Mouse (Mus musculus): Measurements from ENCODE around the gene Llgl2.

Gene Llgl2

GRCm38 (mm10) chr11:115823774-115824740 is at the start of gene Llgl2:
Llgl2 (plus strand) TSS chr11:115824049.
- peak; percentile 71 to 82 for DNase-seq

DNA sequence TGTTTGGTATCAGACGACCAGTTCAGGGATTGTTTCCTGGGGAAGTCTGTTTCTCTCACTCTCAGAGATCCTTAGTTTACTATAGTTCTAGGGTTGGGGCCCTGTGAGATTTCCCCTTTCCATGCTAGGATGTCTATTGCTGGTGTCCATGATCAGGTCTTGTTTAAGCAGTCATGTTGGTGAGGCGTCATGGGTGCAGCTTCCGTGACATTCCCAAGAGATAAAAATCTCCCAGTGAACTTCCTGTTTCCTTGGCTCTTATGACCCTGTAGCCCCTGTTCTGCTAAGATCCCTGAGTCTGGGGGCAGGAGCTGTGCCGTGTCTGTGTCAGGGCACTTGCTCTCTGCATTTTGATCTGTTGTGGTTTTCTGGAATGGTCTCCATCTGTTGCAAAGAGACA is 49.2 kb upstream of the Llgl2 start:
- no peak for DNase-seq

- peak; percentile 40 to 49 for DNase-seq
Measured at GRCm38 (mm10) chr11:115775821-115776665, 47.8 kb upstream of the Llgl2 start.

DNA sequence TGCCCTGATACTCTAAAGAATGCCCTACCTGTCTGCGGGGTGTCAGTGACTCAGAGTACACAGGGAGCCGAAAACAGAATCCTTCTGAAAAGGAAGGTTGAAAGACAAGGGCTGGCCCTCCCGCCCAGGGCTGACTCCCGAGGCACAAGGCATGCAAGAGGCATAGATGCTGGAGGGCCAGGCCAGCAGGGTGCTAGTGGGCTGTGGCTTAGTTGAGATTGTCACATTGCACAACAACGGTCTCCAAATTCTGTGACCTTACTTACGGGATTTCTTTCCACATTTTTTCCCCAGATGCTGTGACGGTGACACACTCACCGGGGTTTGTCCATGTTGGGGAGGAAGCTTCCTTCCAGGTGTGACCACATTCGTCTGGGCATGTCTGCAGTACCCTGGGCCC is 46.9 kb upstream of the Llgl2 start:
- no peak for DNase-seq

GRCm38 (mm10) chr11:115777487-115778335 is 46.1 kb upstream of the Llgl2 start:
- no peak for DNase-seq

DNA sequence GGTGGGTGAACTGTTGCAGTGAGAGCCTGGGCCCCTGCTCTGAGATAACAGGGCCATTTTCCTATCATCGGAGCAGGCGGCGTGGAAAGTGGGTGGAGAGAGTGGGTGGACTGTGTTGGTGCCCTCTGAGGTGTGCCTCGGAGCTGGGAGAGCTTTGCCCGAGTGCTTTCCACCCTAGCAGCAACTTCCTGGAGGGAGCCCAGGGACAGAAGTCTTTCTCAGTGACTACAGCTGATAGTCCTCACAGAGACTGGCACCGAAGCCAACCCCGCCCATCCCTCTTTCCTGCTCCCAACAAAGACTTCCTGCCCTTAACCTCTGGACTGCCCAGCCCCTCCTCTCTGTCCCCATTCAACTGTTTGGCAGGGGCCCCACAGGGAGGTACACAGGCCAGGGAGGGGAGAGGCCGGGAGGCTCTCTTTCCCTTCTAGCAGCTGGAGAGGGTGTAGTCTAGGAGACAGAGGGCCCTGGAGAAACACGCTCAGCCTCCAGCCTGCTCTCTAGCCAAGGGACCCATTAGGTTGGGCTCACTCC is 44.7 kb upstream of the Llgl2 start:
- DNase-seq: no peak

DNA sequence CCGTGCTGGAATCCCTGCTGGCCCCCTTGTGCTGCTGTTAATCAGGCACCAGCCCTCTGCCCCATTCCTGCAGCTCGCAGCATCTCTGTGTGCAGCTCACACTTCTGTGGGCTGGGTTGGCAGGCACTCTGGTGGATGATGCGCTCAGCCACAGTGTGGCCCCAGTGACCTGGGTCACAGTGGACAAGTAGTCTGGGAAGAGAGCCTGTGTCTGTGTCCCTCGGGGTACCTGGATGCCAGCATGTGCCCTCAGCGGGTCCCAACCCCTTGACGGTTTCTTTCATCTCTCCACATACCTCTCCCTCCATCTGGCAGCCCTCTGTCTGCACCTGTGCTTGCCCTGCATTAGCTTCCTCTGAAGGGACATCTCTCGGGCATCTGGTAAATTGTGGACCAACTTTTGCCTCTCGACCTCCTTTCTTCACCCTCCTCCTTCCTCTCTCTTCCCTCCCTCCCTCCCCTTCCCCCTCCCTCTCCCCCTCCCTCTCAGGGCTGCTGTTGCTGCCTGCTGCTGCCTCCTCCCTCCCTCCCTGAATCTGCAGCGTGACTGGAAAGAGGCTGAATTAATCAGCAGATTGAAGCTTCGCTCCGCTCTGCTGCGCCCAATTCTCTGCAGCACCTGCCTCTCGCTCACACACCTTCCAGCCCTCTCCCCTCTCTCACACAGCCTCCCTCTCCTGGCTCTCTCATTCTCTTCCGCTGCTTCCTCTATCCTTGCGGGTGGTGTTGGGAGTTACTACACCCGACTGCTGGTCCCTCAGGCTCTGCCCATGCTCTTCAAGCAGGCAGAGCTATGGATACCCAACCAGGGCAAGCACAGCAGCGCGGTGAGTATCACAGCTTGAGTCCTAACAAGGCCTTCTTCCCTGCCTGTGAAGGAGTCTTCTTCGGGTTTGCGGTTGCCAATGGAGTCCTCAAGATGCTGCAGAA is 43.4 kb upstream of the Llgl2 start:
- no peak for DNase-seq

GRCm38 (mm10) chr11:115786473-115786872 is 37.4 kb upstream of the Llgl2 start:
- DNase-seq: no peak

- peak; percentile 64 to 69 for DNase-seq
Measured at GRCm38 (mm10) chr11:115789787-115790186, 34.1 kb upstream of the Llgl2 start.

GRCm38 (mm10) chr11:115791919-115792318 is 31.9 kb upstream of the Llgl2 start:
- peak; percentile 59 to 62 for DNase-seq

GRCm38 (mm10) chr11:115792353-115792752 is 31.5 kb upstream of the Llgl2 start:
- peak; percentile 45 to 48 for DNase-seq

DNA sequence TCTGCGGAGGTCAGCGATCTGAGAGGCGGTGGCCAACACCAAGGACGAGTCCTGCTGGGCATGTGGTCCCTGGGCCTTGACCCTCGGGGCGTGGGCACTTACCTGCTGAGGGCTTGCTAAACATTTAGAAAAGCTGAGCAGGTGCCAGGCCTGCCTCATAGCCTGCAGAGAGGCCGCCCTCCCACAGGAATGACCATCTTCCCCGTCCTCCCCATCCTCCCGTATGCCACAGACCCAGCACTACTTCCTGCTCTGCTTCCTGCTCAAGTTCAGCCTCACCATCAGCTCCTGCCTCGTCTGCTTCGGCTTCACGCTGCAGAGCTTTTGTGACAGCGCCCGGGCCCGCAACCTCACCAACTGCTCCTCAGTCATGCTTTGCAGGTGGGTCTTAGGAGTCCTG is 27.0 kb upstream of the Llgl2 start:
- no peak for DNase-seq

- no peak for DNase-seq
Measured at GRCm38 (mm10) chr11:115797665-115798064, 26.2 kb upstream of the Llgl2 start.

- no peak for DNase-seq
Measured at GRCm38 (mm10) chr11:115800981-115801380, 22.9 kb upstream of the Llgl2 start.

DNA sequence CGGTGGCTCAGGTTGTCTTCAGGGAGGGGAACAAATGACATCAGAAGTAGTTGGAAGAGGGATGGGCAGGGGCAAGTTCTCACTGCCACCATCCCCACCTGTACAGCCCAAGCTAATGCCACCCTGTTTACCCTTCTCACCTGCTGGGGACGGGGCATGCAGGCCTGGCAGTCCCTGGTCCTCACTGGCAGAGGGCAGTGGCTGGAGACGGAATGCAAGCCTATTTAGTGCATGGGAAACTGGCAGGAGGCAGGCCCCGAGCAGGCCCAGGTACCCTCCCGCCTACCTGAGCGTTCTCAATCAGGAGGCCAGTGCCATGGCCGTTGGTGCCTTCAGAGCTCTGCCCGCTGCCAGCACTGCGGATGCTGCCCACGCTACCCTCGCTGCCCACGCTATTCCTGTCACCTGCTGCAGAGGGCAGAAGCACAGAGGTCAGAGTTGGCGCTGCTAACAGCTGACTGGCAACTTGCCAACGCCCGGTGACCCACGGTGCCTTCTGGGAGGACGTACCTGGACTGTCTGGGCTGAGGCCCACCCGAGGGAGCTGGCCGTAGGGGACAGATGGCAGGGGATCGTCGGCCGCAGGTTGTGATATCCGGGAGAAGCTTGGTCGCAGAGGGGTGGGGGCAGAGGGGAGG is 20.7 kb upstream of the Llgl2 start:
- DNase-seq: no peak

DNA sequence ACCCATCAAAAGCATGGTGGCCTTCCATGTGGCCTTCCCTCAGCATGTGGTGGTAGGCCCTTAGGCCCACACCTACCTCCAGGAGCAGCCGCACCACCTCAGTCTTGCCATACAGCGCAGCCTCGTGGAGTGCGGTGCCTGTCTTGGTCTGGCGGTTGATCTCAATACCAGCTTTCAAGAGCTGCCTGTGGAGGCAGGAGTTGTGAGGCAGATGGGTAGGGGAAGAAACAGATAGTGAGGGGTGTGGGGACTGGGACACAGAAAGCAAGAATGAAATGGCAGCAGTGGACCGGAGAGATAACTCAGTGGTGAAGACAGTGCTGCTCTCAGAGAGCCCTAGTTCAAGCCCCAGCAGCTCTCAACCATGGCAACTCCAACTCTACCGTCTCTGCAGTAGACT is 18.8 kb upstream of the Llgl2 start:
- no peak for DNase-seq

- no peak for DNase-seq
Measured at GRCm38 (mm10) chr11:115806154-115806553, 17.7 kb upstream of the Llgl2 start.

DNA sequence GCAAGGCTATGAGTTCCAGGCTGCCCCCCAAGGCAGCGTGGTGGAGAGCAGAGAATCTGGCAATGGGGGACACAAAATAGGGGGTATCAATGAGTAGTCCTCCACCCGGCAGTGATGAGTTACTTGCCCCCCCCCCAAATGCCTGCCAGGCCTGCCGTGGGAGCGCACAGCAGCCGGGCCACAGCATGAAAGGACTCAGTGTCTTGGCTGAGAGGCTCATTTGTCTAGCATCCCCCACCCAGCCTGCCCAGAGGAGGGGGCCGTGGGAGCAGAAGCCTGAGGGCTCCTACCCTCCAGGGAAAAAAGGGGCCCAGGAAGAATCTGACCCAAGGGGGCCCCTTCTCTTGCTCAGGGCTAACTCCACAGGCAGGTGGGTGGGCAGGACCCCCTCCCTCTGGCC is 16.5 kb upstream of the Llgl2 start:
- DNase-seq: no peak

- no peak for DNase-seq
Measured at GRCm38 (mm10) chr11:115807971-115808370, 15.9 kb upstream of the Llgl2 start.

DNA sequence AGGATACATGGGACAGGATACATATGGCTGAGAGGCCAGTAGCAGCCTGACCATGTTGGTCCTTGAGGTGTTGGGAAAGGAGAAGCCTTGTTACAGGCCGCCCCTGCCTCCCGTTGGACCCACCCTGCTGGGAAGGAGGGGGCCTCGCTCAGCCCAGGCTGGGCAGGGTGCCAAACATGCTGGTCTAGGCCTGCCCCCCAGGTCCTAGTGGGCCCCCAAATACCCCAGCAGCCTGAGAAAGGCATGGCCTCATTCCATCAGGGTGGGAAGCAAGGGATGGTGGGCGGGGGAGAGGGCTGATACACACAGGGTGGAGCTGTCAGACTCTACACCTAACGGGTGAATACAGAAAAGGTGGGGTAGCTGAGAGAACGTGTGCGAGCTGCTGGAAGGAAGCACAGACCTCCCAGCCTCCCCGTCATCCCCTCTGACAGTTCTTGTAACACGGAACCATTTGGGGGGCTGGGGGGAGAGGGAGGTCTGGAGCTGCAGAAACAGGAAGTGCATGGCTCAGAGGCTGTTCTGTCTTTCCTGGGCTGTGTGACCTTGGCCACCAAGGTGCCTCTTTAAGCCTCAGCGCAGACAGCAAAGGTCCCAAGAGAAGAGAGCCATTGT is 15.0 kb upstream of the Llgl2 start:
- DNase-seq: no peak

Measured in cerebellum, postnatal 36 days (tissue).